Mouse (Mus musculus): ENCODE data around the gene Rcor2.

Rcor2 gene

DNA sequence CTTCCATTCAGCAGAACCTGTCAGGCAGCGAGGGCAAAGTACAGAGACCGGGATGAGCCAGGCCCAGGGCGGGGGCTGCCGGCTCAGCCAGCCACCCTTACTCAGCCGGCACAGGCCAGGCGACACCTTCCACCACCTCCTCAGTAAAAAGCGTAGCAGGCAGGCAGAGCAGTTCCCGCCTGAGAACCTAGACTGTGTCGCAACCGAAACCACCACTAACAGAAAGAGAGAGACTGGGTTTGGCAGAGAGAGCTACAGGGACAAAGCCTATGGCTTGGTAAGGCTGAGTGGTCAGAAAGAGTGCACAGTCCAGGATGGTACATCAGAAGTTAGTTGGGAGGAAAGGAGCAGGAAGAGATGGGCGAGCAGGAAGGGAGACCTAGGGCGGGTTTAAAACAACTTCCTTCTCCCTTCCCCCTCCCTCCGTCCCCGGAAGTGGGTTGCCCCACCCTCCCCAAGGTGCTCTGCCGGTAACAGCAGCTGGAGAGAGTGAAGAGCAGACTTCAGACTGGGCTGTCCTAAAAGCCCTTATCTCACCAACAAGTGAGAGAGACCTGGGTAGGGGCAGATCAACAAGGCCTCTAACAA lies 28.0 kb downstream of the Rcor2 start:
- DNase-seq: no peak

- no peak for DNase-seq
Observed at GRCm38 (mm10) chr19:7295959-7296358, 28.8 kb downstream of the Rcor2 start.

- peak; percentile 91 for DNase-seq
Observed at GRCm38 (mm10) chr19:7299052-7299451, 31.9 kb downstream of the Rcor2 start.

DNA sequence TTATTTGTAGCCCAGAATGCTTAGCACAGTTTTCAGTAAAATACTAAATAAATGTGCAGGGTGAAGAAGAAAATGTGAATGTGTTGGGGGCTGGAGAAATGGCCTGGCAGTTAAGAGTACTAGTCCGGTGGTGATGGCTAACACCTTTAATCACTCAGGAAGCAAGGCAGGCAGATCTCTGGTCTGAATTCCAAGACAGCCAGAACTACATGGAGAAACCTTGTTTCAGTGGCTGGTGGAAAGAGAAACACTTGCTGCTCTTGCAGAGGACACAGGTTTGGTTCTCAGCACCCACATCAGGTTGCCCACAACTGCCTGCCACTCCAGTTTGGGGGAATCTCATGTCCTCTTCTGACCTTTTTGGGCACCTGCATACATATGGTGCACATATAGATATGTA lies 33.0 kb downstream of the Rcor2 start:
- DNase-seq: no peak

- DNase-seq: no peak
Observed at GRCm38 (mm10) chr19:7301647-7302492, 34.7 kb downstream of the Rcor2 start.

DNA sequence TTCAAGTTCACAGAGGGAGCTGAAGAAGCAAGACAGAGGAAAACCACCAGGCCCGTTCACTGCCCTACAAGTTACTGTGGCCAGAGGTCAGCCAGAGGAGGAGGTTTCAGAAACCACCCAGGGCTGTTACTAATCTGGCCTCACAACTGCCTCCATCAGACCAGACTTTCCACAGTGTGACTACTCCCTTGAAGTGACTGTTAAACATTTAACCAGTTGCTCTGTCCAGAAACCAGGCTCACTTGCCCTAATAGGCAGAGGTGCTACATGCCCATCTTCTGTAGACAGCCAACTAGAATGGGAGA lies 35.3 kb downstream of the Rcor2 start:
- DNase-seq: no peak

- no peak for DNase-seq
Observed at GRCm38 (mm10) chr19:7303796-7304195, 36.7 kb downstream of the Rcor2 start.

DNA sequence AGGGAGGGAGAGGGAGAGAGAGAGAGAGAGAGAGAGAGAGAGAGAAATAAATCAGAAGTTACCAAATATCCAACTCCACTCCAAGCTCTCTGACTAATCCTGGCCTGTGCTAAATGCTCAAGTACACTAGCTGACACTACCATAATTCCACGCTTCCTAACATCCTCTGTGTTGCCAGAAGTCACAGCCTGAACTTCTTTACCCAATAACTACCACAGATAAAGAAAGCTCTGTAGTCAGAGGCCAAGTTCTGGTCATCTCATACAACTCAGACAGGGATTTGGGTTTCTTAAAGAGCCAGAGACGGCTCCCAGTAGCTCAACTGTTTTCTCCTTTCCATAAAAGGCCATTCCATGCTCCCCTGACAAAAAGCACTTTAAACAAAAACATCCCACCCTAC lies 37.7 kb downstream of the Rcor2 start:
- no peak for DNase-seq

GRCm38 (mm10) chr19:7305380-7306310 lies 38.5 kb downstream of the Rcor2 start:
- DNase-seq: no peak

- no peak for DNase-seq
Observed at GRCm38 (mm10) chr19:7306968-7307367, 39.8 kb downstream of the Rcor2 start.

- no peak for DNase-seq
Observed at GRCm38 (mm10) chr19:7307995-7308770, 41.1 kb downstream of the Rcor2 start.

- DNase-seq: no peak
Observed at GRCm38 (mm10) chr19:7309738-7310330, 42.7 kb downstream of the Rcor2 start.

DNA sequence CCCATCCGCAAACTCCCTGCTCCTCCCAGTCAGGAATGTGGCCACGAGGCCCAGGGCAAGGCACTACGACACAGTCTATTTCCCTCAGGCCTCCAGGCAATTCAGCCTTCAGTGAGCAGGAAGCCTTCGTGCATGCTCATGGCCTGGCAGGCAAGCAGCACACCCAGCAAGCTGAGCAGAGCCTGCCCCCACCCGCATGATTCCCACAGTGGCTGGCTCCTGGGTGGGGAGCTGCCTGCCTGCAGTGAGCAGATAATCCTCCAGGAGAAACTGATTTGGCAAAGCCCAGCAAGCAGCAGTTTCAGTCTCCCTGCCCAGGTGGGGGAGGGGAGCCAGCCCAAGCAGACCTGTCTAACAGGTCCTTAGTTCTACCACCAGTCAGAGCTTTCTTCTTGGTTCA lies 43.6 kb downstream of the Rcor2 start:
- no peak for DNase-seq

DNA sequence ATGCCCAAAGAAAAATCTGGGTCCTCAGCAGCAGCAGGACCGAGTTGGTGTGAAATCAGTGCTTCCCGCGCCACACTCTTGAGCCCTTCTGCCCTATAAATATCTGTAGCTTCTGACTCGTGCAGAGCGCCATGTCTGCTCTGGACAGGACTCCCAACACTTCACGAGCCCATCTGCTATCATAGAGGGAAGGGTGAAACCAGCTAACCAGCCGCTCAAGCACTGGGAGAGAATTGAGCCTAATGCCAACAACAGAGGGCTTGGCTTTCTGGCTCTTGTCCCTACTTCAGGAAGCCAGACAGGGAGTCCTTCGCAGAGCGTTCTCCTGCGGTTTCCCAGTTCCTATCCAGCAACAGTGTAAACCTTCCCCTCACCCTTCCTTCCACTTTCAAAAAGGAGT lies 44.2 kb downstream of the Rcor2 start:
- no peak for DNase-seq

DNA sequence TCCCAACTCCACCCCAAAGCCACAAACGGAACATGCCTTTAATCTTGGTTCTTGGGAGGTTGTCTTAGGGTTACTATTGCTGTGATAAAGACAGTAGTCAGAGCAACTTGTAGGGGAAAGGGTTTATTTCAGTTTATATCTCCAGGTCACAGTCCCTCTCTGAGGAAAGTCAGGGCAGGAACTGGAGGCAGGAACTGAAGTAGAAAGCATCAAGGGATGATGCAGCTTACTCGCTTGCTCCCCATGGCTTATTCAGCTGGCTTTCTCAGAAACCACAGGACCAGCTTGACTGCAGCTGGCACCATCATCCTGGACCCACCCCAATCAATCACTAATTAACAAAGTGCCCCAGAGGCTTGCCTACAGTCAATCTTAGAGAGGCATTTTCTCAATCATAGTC lies 46.5 kb downstream of the Rcor2 start:
- DNase-seq: no peak

- DNase-seq: peak; percentile 62
Observed at GRCm38 (mm10) chr19:7314976-7315586, 48.0 kb downstream of the Rcor2 start.

DNA sequence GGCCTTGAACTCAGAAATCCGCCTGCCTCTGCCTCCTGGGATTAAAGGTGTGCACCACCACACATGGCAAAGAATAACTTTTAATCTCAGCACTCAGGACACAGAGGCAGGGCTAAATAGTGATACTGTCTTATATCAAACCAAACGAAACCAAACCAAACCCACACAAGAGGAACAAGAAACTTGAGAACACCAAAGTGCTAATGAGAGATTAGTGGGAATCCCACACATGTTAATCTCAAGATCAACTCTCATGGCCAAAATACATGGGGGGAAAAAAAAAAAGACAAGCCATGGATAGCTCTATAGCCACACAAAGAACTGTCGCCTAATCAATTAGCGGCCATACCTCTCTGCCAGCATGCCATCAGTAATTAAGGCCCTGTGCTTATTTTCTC lies 48.5 kb downstream of the Rcor2 start:
- no peak for DNase-seq

DNA sequence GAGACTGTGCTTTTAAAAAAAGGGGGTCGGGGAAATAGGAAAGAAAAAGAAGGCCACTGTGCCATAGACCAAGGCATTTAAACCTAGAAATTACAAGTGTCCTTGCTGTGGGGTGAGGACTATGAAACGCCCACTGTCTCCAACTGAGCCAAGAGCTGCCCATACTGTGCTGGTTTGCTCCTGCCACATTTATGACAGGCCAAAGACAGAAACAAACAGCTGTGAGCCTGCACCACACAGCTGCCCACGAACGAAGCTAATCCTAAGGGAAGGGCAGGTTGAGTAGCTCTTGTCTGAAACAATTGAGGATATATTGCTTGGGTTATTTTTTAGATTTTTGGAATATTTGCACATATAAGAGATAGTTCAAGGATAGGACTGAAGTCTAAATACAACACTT lies 49.7 kb downstream of the Rcor2 start:
- DNase-seq: no peak

DNA sequence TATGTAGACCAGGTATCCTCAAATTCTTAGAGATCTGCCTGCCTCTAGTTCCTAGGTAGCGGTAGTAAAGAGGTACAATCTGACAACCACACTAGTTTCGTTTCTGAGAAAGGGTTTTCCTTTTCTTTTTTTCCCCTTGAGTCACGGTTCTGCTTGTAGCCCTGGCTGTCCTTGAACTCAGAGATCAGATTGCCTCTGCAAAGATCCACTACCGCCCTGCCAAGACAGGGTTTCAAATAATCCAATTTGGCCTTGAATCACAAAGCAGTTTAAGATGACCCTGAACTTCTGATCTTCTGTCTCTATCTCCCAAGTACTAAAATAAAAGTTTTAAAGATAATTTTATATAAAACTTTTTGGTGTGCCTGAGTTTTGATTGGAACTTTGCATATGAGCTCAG lies 50.6 kb downstream of the Rcor2 start:
- no peak for DNase-seq

DNA sequence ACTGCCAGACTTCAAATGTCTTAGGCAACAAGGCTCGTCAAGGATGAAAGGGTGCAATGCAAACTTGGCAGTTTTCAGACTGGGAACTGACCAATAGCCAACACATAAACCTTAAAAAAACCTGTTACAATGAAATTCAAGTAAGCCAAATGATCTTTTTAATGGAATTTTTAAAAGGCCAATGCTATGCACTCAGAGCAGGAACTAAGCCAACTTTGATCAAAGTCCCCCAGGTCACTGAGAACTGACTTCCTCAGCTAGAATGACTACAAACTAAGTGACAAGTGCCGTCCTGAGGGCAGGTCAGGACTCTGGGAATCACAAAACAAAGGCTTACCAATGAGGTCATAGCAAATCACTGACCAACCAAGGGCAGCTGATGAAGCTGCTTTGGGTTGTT lies 53.1 kb downstream of the Rcor2 start:
- DNase-seq: no peak

- DNase-seq: no peak
Observed at GRCm38 (mm10) chr19:7321391-7321790, 54.3 kb downstream of the Rcor2 start.

All from layer of hippocampus, adult 9-11 months (tissue).